In the genomic region with DNA sequence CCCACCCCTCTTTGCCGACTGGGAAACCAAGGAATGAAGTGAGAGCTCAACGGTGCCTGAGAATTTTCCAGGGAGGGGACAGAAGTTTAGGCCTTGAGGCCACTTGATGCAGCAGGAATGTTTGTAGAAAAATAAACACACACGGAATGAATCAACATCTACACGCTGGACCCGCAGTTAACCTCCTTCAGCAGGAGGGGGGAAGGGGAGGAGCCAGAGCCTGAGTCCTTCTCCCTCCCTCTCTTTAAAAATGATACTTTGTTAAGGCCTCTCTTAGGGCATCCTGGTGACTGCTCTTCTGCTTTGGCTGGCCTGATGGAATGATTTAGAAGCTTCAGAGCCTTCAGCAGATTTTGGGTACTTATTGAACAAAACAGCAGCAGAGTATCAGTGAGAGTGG, we compare ENCODE assay signal across 9 mouse cellular contexts.
DNase-seq lines count a peak whose midpoint lies in the region; ATAC-seq lines count a peak whose summit lies in the region.
"Had no signal": no experiment of that assay in that cellular context is flagged by ENCODE, and none has a peak within 500 bp of the region (broad histone marks: within the 10 kb centered on the region; RNA-seq: fewer than 3 reads in every experiment).

No protein-coding gene starts in this region.

- no peak for ATAC-seq in midbrain, embryonic 16.5 days

- no peak overlapping the region for H3K4me3 ChIP-seq in midbrain, embryonic 16.5 days (ENCODE audit: low read depth, low read length)
- H3K4me3 ChIP-seq: midbrain, embryonic 12.5 days had no signal

- no peaks in the 10 kb centered on the region for H3K4me1 ChIP-seq in midbrain, embryonic 16.5 days (ENCODE audit: control insufficient read depth, insufficient read depth, low read length)
- H3K4me1 ChIP-seq: midbrain, embryonic 12.5 days had no signal

- H3K4me2 ChIP-seq in midbrain, embryonic 16.5 days (ENCODE audit: low read length) = no peak overlapping the region
- H3K4me2 ChIP-seq: midbrain, embryonic 12.5 days had no signal

- no peak overlapping the region for H3K27ac ChIP-seq in midbrain, embryonic 16.5 days (ENCODE audit: low read length)
- H3K27ac ChIP-seq: midbrain, embryonic 12.5 days had no signal

- WGBS in midbrain, embryonic 16.5 days = 43% methylated on average over 5 of the region's 5 CpGs

- H3K36me3 ChIP-seq in midbrain, embryonic 16.5 days (ENCODE audit: control insufficient read depth, insufficient read depth, low read length) = no peaks in the 10 kb centered on the region
- H3K36me3 ChIP-seq: midbrain, embryonic 12.5 days had no signal

- DNase-seq in adrenal gland, postnatal 14 days = peak; percentile 36
- no peak for DNase-seq in adrenal gland, adult 18-20 months (ENCODE audit: low spot score in 2 of 2)
- DNase-seq in CD4-positive helper T cell, adult 2 months (ENCODE audit: low read depth, low spot score) = peak; percentile 75
- DNase-seq in induced T-regulatory cell, adult 2 months (ENCODE audit: low read depth) = peak; percentile 83
- peak; percentile 77 to 80 for DNase-seq in lung, adult 18-20 months
- no peak for DNase-seq in layer of hippocampus, postnatal 10 days (ENCODE audit: low spot score in 2 of 2)
- no peak for DNase-seq in neural tube, embryonic 10.5 days (ENCODE audit: extremely low spot score, low spot score)

- H3K9ac ChIP-seq in midbrain, embryonic 16.5 days (ENCODE audit: low read depth, low read length) = no peak overlapping the region
- H3K9ac ChIP-seq: midbrain, embryonic 12.5 days had no signal

- H3K9me3 ChIP-seq in midbrain, embryonic 16.5 days (replicated peaks; ENCODE audit: control insufficient read depth, low read length, poor library complexity, severe bottlenecking) = peaks cover 8% of the 10 kb centered on the region

- H3K27me3 ChIP-seq in midbrain, embryonic 16.5 days (ENCODE audit: control insufficient read depth, insufficient read depth, low read depth, low read length) = no peaks in the 10 kb centered on the region; the same call in 1 of the 2 replicates

Comparison
In these comparisons a context has a peak if more than half of its experiments do, and no peak if none do; other contexts are left out.
1. DNase-seq: peak in adrenal gland, postnatal 14 days (single experiment), CD4-positive helper T cell, adult 2 months (single experiment), induced T-regulatory cell, adult 2 months (single experiment) and lung, adult 18-20 months (2 of 2); none in adrenal gland, adult 18-20 months (0 of 2), layer of hippocampus, postnatal 10 days (0 of 2) and neural tube, embryonic 10.5 days (single experiment).